Mouse (Mus musculus) MEL (cell line): ENCODE data around the gene Tango2. TPM values are rescaled to one million over a fixed set of nuclear protein-coding genes. Genes with fewer than 3 reads are reported as not detected.

Experiments used
- DNase-seq: peaks from one replicate; pipeline ENCODE4 v3.0.0; 2011; ENCODE audit warnings: low read depth, low spot score
- H3K27ac ChIP-seq: 2 replicates; pipeline ENCODE4 v1.5.1; 2012; ENCODE audit warnings: low read depth, mild to moderate bottlenecking, control low read depth, low read length, moderate library complexity; ENCODE audit not compliant: control insufficient read depth
- H3K27me3 ChIP-seq, 2 experiments: fragments of 150-350 bp in 1 of 2; sonication (generic) in 1 of 2; 2 replicates each; pipeline ENCODE4 v1.6.1; 2012; ENCODE audit warnings: low read length in 2 of 2, mild to moderate bottlenecking in 2 of 2, improper control_type of control experiment in 1 of 2, moderate library complexity in 1 of 2; ENCODE audit not compliant: insufficient read depth in 2 of 2, control insufficient read depth in 1 of 2
- H3K36me3 ChIP-seq, 2 experiments: 2 replicates each; pipeline ENCODE4 v1.6.1; 2012 to 2014; ENCODE audit warnings: low read length in 2 of 2, improper control_type of control experiment in 1 of 2, inconsistent platforms in 1 of 2, mild to moderate bottlenecking in 1 of 2; ENCODE audit not compliant: insufficient read depth in 2 of 2, control insufficient read depth in 1 of 2
- H3K4me1 ChIP-seq, 2 experiments: fragments of 150-350 bp in 1 of 2; sonication (generic) in 1 of 2; 2 replicates each; pipeline ENCODE4 v1.6.1; 2012; ENCODE audit warnings: low read length in 2 of 2, improper control_type of control experiment in 1 of 2, mild to moderate bottlenecking in 1 of 2; ENCODE audit not compliant: insufficient read depth in 2 of 2, control insufficient read depth in 1 of 2
- H3K4me3 ChIP-seq, 2 experiments: fragments of 150-350 bp in 1 of 2; sonication (generic) in 1 of 2; 2 replicates each; pipeline ENCODE4 v1.5.1; 2012; ENCODE audit warnings: low read depth in 2 of 2, low read length in 2 of 2, mild to moderate bottlenecking in 2 of 2, moderate library complexity in 2 of 2, control low read depth in 1 of 2, improper control_type of control experiment in 1 of 2; ENCODE audit not compliant: control insufficient read depth in 1 of 2, insufficient read depth in 1 of 2
- H3K79me2 ChIP-seq: 2 replicates; pipeline ENCODE4 v1.6.1; 2012; ENCODE audit warnings: mild to moderate bottlenecking, low read length, moderate library complexity; ENCODE audit not compliant: control insufficient read depth, poor library complexity, insufficient read depth
- H3K9ac ChIP-seq: 2 replicates; pipeline ENCODE4 v1.6.1; 2012; ENCODE audit warnings: low read depth, mild to moderate bottlenecking, control low read depth, low read length, moderate library complexity; ENCODE audit not compliant: control insufficient read depth, poor library complexity, severe bottlenecking
- H3K9me3 ChIP-seq: fragments of 150-350 bp; sonication (generic); replicated peaks from 2 replicates; pipeline ENCODE4 v1.6.1; 2012; ENCODE audit warnings: mild to moderate bottlenecking, low read length, improper control_type of control experiment, moderate library complexity; ENCODE audit not compliant: insufficient read depth
- BHLHE40 ChIP-seq: IDR thresholded peaks from 2 replicates; pipeline ENCODE4 v1.6.1; 2012; ENCODE audit warnings: low read depth, mild to moderate bottlenecking, inconsistent platforms, low read length, improper control_type of control experiment, borderline replicate concordance
- CHD1 ChIP-seq: IDR thresholded peaks from 2 replicates; pipeline ENCODE4 v1.6.1; 2012; ENCODE audit warnings: low read depth, mild to moderate bottlenecking, inconsistent platforms, low read length, improper control_type of control experiment
- CTCF ChIP-seq, 3 experiments: IDR thresholded peaks in 2 of 3; conservative IDR thresholded peaks in 1 of 3; 2 replicates each; pipeline ENCODE4 v1.5.1; 2011 to 2012; ENCODE audit warnings: low read length in 3 of 3, low read depth in 2 of 3, mild to moderate bottlenecking in 2 of 3, improper control_type of control experiment in 1 of 3, inconsistent platforms in 1 of 3, mixed read lengths in 1 of 3, moderate library complexity in 1 of 3; ENCODE audit not compliant: control insufficient read depth in 1 of 3, insufficient read depth in 1 of 3, poor library complexity in 1 of 3, severe bottlenecking in 1 of 3
- ELF1 ChIP-seq: IDR thresholded peaks from 2 replicates; pipeline ENCODE4 v1.6.1; 2014; ENCODE audit warnings: low read depth, mild to moderate bottlenecking, inconsistent platforms, low read length, improper control_type of control experiment, moderate library complexity
- ETS1 ChIP-seq: IDR thresholded peaks from 2 replicates; pipeline ENCODE4 v1.6.1; 2012; ENCODE audit warnings: low read depth, mild to moderate bottlenecking, inconsistent platforms, low read length, improper control_type of control experiment, moderate library complexity
- GATA1 ChIP-seq: IDR thresholded peaks from 2 replicates; pipeline ENCODE4 v1.6.1; 2011; ENCODE audit warnings: low read depth, low read length, improper control_type of control experiment
- HCFC1 ChIP-seq: IDR thresholded peaks from 2 replicates; pipeline ENCODE4 v1.6.1; 2012; ENCODE audit warnings: low read depth, mild to moderate bottlenecking, inconsistent platforms, low read length, improper control_type of control experiment, moderate library complexity
- JUND ChIP-seq: IDR thresholded peaks from 2 replicates; pipeline ENCODE4 v1.6.1; 2011; ENCODE audit warnings: low read depth, mild to moderate bottlenecking, improper control_type of control experiment, low read length
- MAFK ChIP-seq: IDR thresholded peaks from 2 replicates; pipeline ENCODE4 v1.6.1; 2011; ENCODE audit warnings: low read depth, mild to moderate bottlenecking, low read length, improper control_type of control experiment, borderline replicate concordance
- MAX ChIP-seq: IDR thresholded peaks from 2 replicates; pipeline ENCODE4 v1.6.1; 2011; ENCODE audit warnings: low read length, improper control_type of control experiment
- MAZ ChIP-seq: IDR thresholded peaks from 2 replicates; pipeline ENCODE4 v1.6.1; 2012; ENCODE audit warnings: low read depth, mild to moderate bottlenecking, inconsistent platforms, low read length, improper control_type of control experiment
- MXI1 ChIP-seq: IDR thresholded peaks from 2 replicates; pipeline ENCODE4 v1.6.1; 2011; ENCODE audit warnings: mild to moderate bottlenecking, low read depth, low read length, improper control_type of control experiment
- MYB ChIP-seq: IDR thresholded peaks from 2 replicates; pipeline ENCODE4 v1.6.1; 2011; ENCODE audit warnings: mild to moderate bottlenecking, low read depth, low read length, improper control_type of control experiment
- MYC ChIP-seq: IDR thresholded peaks from 2 replicates; pipeline ENCODE4 v1.6.1; 2011; ENCODE audit warnings: low read depth, mild to moderate bottlenecking, low read length, improper control_type of control experiment, moderate library complexity
- NRF1 ChIP-seq: IDR thresholded peaks from 2 replicates; pipeline ENCODE4 v1.6.1; 2014; ENCODE audit warnings: low read depth, mild to moderate bottlenecking, inconsistent platforms, low read length, improper control_type of control experiment, moderate library complexity; ENCODE audit not compliant: poor library complexity, insufficient read depth, severe bottlenecking
- POLR2AphosphoS2 ChIP-seq: IDR thresholded peaks from 2 replicates; pipeline ENCODE4 v1.6.1; 2011; ENCODE audit warnings: low read length, improper control_type of control experiment
- POLR2AphosphoS5 ChIP-seq: IDR thresholded peaks from 2 replicates; pipeline ENCODE4 v1.6.1; 2012; ENCODE audit warnings: low read depth, borderline replicate concordance, mild to moderate bottlenecking, inconsistent platforms, low read length, moderate library complexity, mixed read lengths
- RAD21 ChIP-seq: IDR thresholded peaks from 2 replicates; pipeline ENCODE4 v1.6.1; 2011; ENCODE audit warnings: mild to moderate bottlenecking, low read depth, low read length, improper control_type of control experiment
- RCOR1 ChIP-seq: IDR thresholded peaks from 2 replicates; pipeline ENCODE4 v1.6.1; 2012; ENCODE audit warnings: low read depth, mild to moderate bottlenecking, inconsistent platforms, low read length, improper control_type of control experiment
- SIN3A ChIP-seq: IDR thresholded peaks from 2 replicates; pipeline ENCODE4 v1.6.1; 2012; ENCODE audit warnings: low read length, improper control_type of control experiment, inconsistent platforms
- TAL1 ChIP-seq: IDR thresholded peaks from 2 replicates; pipeline ENCODE4 v1.6.1; 2012; ENCODE audit warnings: mild to moderate bottlenecking, inconsistent platforms, low read length, moderate library complexity, mixed read lengths
- TBP ChIP-seq: IDR thresholded peaks from 2 replicates; pipeline ENCODE4 v1.8.0; 2011; ENCODE audit warnings: low read depth, low read length, improper control_type of control experiment
- TCF12 ChIP-seq: IDR thresholded peaks from 2 replicates; pipeline ENCODE4 v1.6.1; 2014; ENCODE audit warnings: low read depth, mild to moderate bottlenecking, inconsistent platforms, low read length, improper control_type of control experiment, moderate library complexity
- UBTF ChIP-seq: IDR thresholded peaks from 2 replicates; pipeline ENCODE4 v1.6.1; 2012; ENCODE audit warnings: low read depth, mild to moderate bottlenecking, inconsistent platforms, low read length, improper control_type of control experiment, moderate library complexity, borderline replicate concordance; ENCODE audit not compliant: insufficient read depth
- USF1 ChIP-seq: IDR thresholded peaks from 2 replicates; pipeline ENCODE4 v1.6.1; 2014; ENCODE audit warnings: low read depth, mild to moderate bottlenecking, inconsistent platforms, low read length, improper control_type of control experiment, moderate library complexity
- USF2 ChIP-seq, 2 experiments: IDR thresholded peaks; 2 replicates each; pipeline ENCODE4 v1.6.1; 2011 to 2012; ENCODE audit warnings: improper control_type of control experiment in 2 of 2, low read length in 2 of 2, borderline replicate concordance in 1 of 2, inconsistent platforms in 1 of 2, low read depth in 1 of 2, mild to moderate bottlenecking in 1 of 2; ENCODE audit not compliant: insufficient read depth in 1 of 2
- ZKSCAN1 ChIP-seq: IDR thresholded peaks from 2 replicates; pipeline ENCODE4 v1.6.1; 2012; ENCODE audit warnings: low read depth, mild to moderate bottlenecking, inconsistent platforms, low read length, improper control_type of control experiment, moderate library complexity
- ZNF384 ChIP-seq: IDR thresholded peaks from 2 replicates; pipeline ENCODE4 v1.6.1; 2012; ENCODE audit warnings: low read depth, mild to moderate bottlenecking, inconsistent platforms, low read length, improper control_type of control experiment
- polyA plus RNA-seq, 2 experiments: library from polyadenylated mRNA; stranded (reverse) in 1 of 2; unstranded in 1 of 2; fragments of >175 nt in 1 of 2; fragments of >200 nt in 1 of 2; gene quantifications; 2 replicates each; pipeline versions ENCODE4 v1.2.1 to v1.2.4; 2012; ENCODE audit warnings: low replicate concordance in 2 of 2, low read depth in 1 of 2; ENCODE audit not compliant: insufficient read length in 2 of 2, insufficient read depth in 1 of 2, missing spikeins in 1 of 2
- total RNA-seq: library from RNA; depleted of rRNA; stranded (reverse); fragments of 300-350 nt; gene quantifications from 2 replicates; pipeline ENCODE4 v1.2.3, GENCODE M21; 2012

The Tango2 gene
- total and polyA plus RNA-seq, 3 experiments = 55.9 to 98.3 TPM; not detected in 1

DNA sequence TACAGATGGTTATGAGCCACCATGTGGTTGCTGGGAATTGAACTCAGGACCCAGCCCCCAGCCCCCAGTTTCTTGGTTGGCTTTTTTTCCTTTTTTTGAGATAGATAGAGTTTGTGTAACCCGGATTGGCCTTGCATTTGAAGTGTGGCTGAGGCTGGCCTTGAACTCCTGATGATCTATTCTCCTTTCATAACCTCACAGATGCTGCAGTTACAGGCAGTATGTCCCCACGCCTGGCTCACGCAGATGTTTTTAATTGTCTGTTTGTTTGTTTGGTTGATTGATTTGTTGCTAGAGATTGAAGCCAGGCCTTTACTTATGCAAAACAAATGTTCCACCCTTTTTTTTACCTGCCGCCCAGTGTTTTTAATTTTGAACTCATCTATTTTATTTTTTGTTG lies 18.9 kb upstream of the Tango2 start:
- no peak for DNase-seq
- no peak overlapping the region for H3K27ac ChIP-seq
- H3K9me3 ChIP-seq = no peaks in the 10 kb centered on the region
- no peak overlapping the region for H3K9ac ChIP-seq
- H3K4me3 ChIP-seq = no peak overlapping the region
- H3K4me1 ChIP-seq = peaks cover 6 to 15% of the 10 kb centered on the region in 2 experiments
- TF ChIP-seq NRF1 = no peak
- TF ChIP-seq USF2 (IDR thresholded peaks at IDR 0.05; ENCODE audit: borderline replicate concordance in 1 of 2, insufficient read depth in 1 of 2, low read depth in 1 of 2, low read length in 2 of 2) = no peak
- no peak for TF ChIP-seq CHD1
- no peak for TF ChIP-seq ETS1
- no peak for TF ChIP-seq UBTF
- TF ChIP-seq TAL1 = no peak
- no peak for TF ChIP-seq MYB
- no peak for TF ChIP-seq TBP
- TF ChIP-seq ZKSCAN1 = no peak
- TF ChIP-seq MXI1 = no peak
- no peak for TF ChIP-seq MAFK
- no peak for TF ChIP-seq TCF12
- no peak for TF ChIP-seq RAD21
- TF ChIP-seq JUND = no peak
- TF ChIP-seq CTCF (IDR thresholded peaks at IDR 0.05 in 2 of 3, conservative IDR thresholded peaks at IDR 0.05 in 1 of 3; ENCODE audit: control insufficient read depth in 1 of 3, insufficient read depth in 1 of 3, low read depth in 2 of 3, low read length in 3 of 3, poor library complexity in 1 of 3, severe bottlenecking in 1 of 3) = no peak
- TF ChIP-seq HCFC1 = no peak
- no peak for TF ChIP-seq POLR2AphosphoS5
- no peak for TF ChIP-seq ELF1
- TF ChIP-seq SIN3A = no peak
- TF ChIP-seq RCOR1 = no peak
- TF ChIP-seq, all 39 proteins: peak for 0
- Histone ChIP-seq H3K79me2 (no peaks in the 10 kb centered on the region), H3K27me3 (no peaks in the 10 kb centered on the region), H3K36me3 (peaks cover 0 to 13% of the 10 kb centered on the region in 2 experiments; a peak in 2 of 4 replicates)

DNA sequence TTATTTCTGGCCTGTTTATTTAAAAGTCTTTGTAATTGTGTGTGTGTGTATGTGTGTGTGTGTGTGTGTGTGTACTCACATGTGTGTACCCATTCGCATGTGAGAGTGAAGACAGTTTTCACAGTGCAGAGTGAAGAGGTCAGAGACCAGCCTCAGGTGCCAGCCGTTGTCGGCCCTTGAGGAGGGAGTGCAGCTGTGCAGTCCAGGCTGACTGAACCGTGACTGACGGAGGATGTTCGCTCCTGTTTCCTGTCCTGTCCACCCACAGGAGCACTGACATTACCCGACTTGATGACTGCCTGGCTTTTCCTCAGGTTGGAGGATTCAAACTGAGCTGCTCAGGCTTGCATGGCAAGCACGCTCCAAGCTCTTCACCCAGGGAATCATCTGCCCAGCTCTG lies 15.0 kb upstream of the Tango2 start:
- no peak overlapping the region for H3K9ac ChIP-seq
- no peak overlapping the region for H3K27ac ChIP-seq
- TF ChIP-seq USF1 = no peak
- no peak for TF ChIP-seq MAX
- TF ChIP-seq UBTF = no peak
- no peak for TF ChIP-seq ZNF384
- no peak for TF ChIP-seq GATA1
- no peak for TF ChIP-seq MXI1
- TF ChIP-seq NRF1 = no peak
- no peak for TF ChIP-seq POLR2AphosphoS2
- no peak for TF ChIP-seq BHLHE40
- no peak for TF ChIP-seq MAZ
- no peak for TF ChIP-seq CHD1
- no peak for TF ChIP-seq MYB
- no peak for TF ChIP-seq ELF1
- TF ChIP-seq SIN3A = no peak
- no peak for TF ChIP-seq MYC
- TF ChIP-seq TBP = no peak
- H3K79me2 ChIP-seq = no peaks in the 10 kb centered on the region
- DNase-seq = no peak
- H3K4me3 ChIP-seq = no peak overlapping the region
- H3K4me1 ChIP-seq = no peaks in the 10 kb centered on the region
- H3K27me3 ChIP-seq = no peaks in the 10 kb centered on the region
- no peaks in the 10 kb centered on the region for H3K9me3 ChIP-seq
- H3K36me3 ChIP-seq = no peaks in the 10 kb centered on the region
